Mouse (Mus musculus): ENCODE results near the gene A730061H03Rik.
A peak's percentile ranks its signal among the peaks of the same experiment; 100 is the strongest.

GRCm38 (mm10) chr14:55585566-55585960 is 25.4 kb upstream of the A730061H03Rik start:
- TF ChIP-seq CTCF (IDR thresholded peaks at IDR 0.05; ENCODE audit: extremely low read depth, insufficient read length, insufficient replicate concordance, low read depth, low read length) (no peak), POLR2A (IDR thresholded peaks at IDR 0.05; ENCODE audit: low read depth, low read length) (peak; percentile 29; the same call in 1 of the 2 replicates)
